ENCODE assay signal across 12 mouse cellular contexts in genomic region chr7:30678263-30678975, GRCm38 (mm10). TPM values are rescaled to one million over a fixed set of nuclear protein-coding genes. Genes with fewer than 3 reads are reported as not detected.
DNase-seq lines count a peak whose midpoint lies in the region; ATAC-seq and TF ChIP-seq lines count a peak whose summit lies in the region.
"Had no signal": no experiment of that assay in that cellular context is flagged by ENCODE, and none has a peak within 500 bp of the region (broad histone marks: within the 10 kb centered on the region; RNA-seq: fewer than 3 reads in every experiment).

No protein-coding gene starts in this region.

- no peak for ATAC-seq in intestine, postnatal 0 days
- no peak for ATAC-seq in intestine, embryonic 16.5 days
- ATAC-seq in erythroid progenitor cell, adult 5-6 weeks (replicated peaks; ENCODE audit: low FRiP score, poor library complexity, severe bottlenecking), result no peak

- H3K4me1 ChIP-seq in intestine, postnatal 0 days (replicated peaks; ENCODE audit: control insufficient read depth, insufficient read depth, low read length), result no peaks in the 10 kb centered on the region
- H3K4me1 ChIP-seq in intestine, embryonic 16.5 days (ENCODE audit: control insufficient read depth, insufficient read depth, low read length), result no peaks in the 10 kb centered on the region
- H3K4me1 ChIP-seq: stomach, embryonic 15.5 days had no signal

- WGBS in intestine, postnatal 0 days, result 65% methylated on average over 5 of the region's 5 CpGs
- 62% methylated on average over 5 of the region's 5 CpGs for WGBS in intestine, embryonic 16.5 days

- TF ChIP-seq CTCF in intestine, postnatal 0 days (IDR thresholded peaks at IDR 0.05; ENCODE audit: low read depth), result peak; percentile 45

- H3K27ac ChIP-seq in intestine, postnatal 0 days (ENCODE audit: low read depth, low read length), result no peak overlapping the region
- no peak overlapping the region for H3K27ac ChIP-seq in intestine, embryonic 16.5 days (ENCODE audit: low read length)
- H3K27ac ChIP-seq: stomach, embryonic 15.5 days had no signal

- H3K9me3 ChIP-seq in intestine, postnatal 0 days (ENCODE audit: control insufficient read depth), result no peaks in the 10 kb centered on the region
- no peaks in the 10 kb centered on the region for H3K9me3 ChIP-seq in intestine, embryonic 16.5 days (ENCODE audit: control insufficient read depth, low read length)
- H3K9me3 ChIP-seq: stomach, embryonic 15.5 days had no signal

- no peaks in the 10 kb centered on the region for H3K27me3 ChIP-seq in intestine, postnatal 0 days (replicated peaks; ENCODE audit: control insufficient read depth, insufficient read depth, low read length)
- H3K27me3 ChIP-seq in intestine, embryonic 16.5 days (replicated peaks; ENCODE audit: control insufficient read depth, insufficient read depth, low read length), result no peaks in the 10 kb centered on the region
- H3K27me3 ChIP-seq: stomach, embryonic 15.5 days had no signal

- no peak overlapping the region for H3K9ac ChIP-seq in intestine, postnatal 0 days (ENCODE audit: low read depth, low read length)
- no peak overlapping the region for H3K9ac ChIP-seq in intestine, embryonic 16.5 days (ENCODE audit: low read depth, low read length)
- H3K9ac ChIP-seq: stomach, embryonic 15.5 days had no signal

- peak; percentile 35 to 54 for DNase-seq in right cerebral cortex, postnatal 10 days (ENCODE audit: low spot score in 2 of 2)
- DNase-seq in right cerebral cortex, postnatal 25 days, result no peak
- DNase-seq in adrenal gland, adult 8-10 months, result peak; percentile 70
- peak; percentile 88 for DNase-seq in heart, postnatal 4 days
- DNase-seq in thymus, postnatal 25 days, result no peak
- DNase-seq: kidney, adult 8-10 months had no signal

- H3K36me3 ChIP-seq in intestine, postnatal 0 days (ENCODE audit: control insufficient read depth, insufficient read depth), result no peaks in the 10 kb centered on the region
- H3K36me3 ChIP-seq in intestine, embryonic 16.5 days (ENCODE audit: control insufficient read depth, insufficient read depth, low read length), result no peaks in the 10 kb centered on the region
- H3K36me3 ChIP-seq: stomach, embryonic 15.5 days had no signal

- H3K4me3 ChIP-seq in intestine, postnatal 0 days (ENCODE audit: low read depth, low read length), result no peak overlapping the region
- H3K4me3 ChIP-seq in intestine, embryonic 16.5 days (ENCODE audit: low read length), result no peak overlapping the region
- H3K4me3 ChIP-seq: stomach, embryonic 15.5 days had no signal

- no peak overlapping the region for H3K4me2 ChIP-seq in intestine, postnatal 0 days (replicated peaks; ENCODE audit: low read depth)
- H3K4me2 ChIP-seq in intestine, embryonic 16.5 days (ENCODE audit: low read depth, low read length), result no peak overlapping the region
- H3K4me2 ChIP-seq: stomach, embryonic 15.5 days had no signal

RNA-seq across cellular contexts. Expression of gene Pmis2, which starts 7.0 kb away (rescaled TPM):
- not detected in 2 replicates for polyA plus RNA-seq in intestine, postnatal 0 days (2015; fragmentation: Nextera tagmentation; extraction: Ambion mirVana)
- polyA plus RNA-seq in intestine, embryonic 16.5 days (2015; fragmentation: Nextera tagmentation; extraction: Ambion mirVana), result not detected in 2 replicates
- under 1 TPM in 1 of 4 experiments, not detected in 3; 0.75 TPM for total RNA-seq in adrenal gland, adult 8-10 months (2022)
- total RNA-seq in heart, postnatal 4 days (2021), result not detected
- total RNA-seq in erythroid progenitor cell, adult 5-6 weeks (2015; ENCODE audit: low replicate concordance), result not detected in 2 replicates
- total RNA-seq in erythroid progenitor cell, adult 5-6 weeks (2017; ENCODE audit: low replicate concordance), result not detected in 2 replicates
- total RNA-seq: liver, adult 2 months had no signal
- polyA plus RNA-seq: liver, adult 2 months; neural tube, embryonic 11.5 days; stomach, embryonic 15.5 days had no signal

RNA-seq across cellular contexts. Expression of gene Haus5, which starts 13.6 kb away (rescaled TPM):
- 38.3 and 38.7 TPM in 2 replicates for polyA plus RNA-seq in intestine, postnatal 0 days (2015; fragmentation: Nextera tagmentation; extraction: Ambion mirVana)
- 33.7 and 39.4 TPM in 2 replicates for polyA plus RNA-seq in intestine, embryonic 16.5 days (2015; fragmentation: Nextera tagmentation; extraction: Ambion mirVana)
- total RNA-seq in adrenal gland, adult 8-10 months (2022), result 10 to 100 TPM in 3 of 4 experiments, 1 to 10 TPM in 1; 7.7 to 17.6 (median 12.1) TPM
- 10 to 100 TPM; 13.1 to 16.6 TPM for total RNA-seq in heart, postnatal 4 days (2021)
- 49.9 and 51.5 TPM in 2 replicates for total RNA-seq in erythroid progenitor cell, adult 5-6 weeks (2015; ENCODE audit: low replicate concordance)
- 45.6 and 50.1 TPM in 2 replicates for total RNA-seq in erythroid progenitor cell, adult 5-6 weeks (2017; ENCODE audit: low replicate concordance)

RNA-seq across cellular contexts. Expression of gene 2200002J24Rik, which starts 20.3 kb away (rescaled TPM):
- polyA plus RNA-seq in intestine, postnatal 0 days (2015; fragmentation: Nextera tagmentation; extraction: Ambion mirVana), result 4.6 and 6.0 TPM in 2 replicates
- polyA plus RNA-seq in intestine, embryonic 16.5 days (2015; fragmentation: Nextera tagmentation; extraction: Ambion mirVana), result 4.7 and 4.8 TPM in 2 replicates
- total RNA-seq in adrenal gland, adult 8-10 months (2022), result 10 to 100 TPM in 1 of 4 experiments, 1 to 10 TPM in 3; 2.5 to 12.3 (median 5.8) TPM
- total RNA-seq in heart, postnatal 4 days (2021), result not detected
- not detected in 2 replicates for total RNA-seq in erythroid progenitor cell, adult 5-6 weeks (2015; ENCODE audit: low replicate concordance)
- not detected in 2 replicates for total RNA-seq in erythroid progenitor cell, adult 5-6 weeks (2017; ENCODE audit: low replicate concordance)
- total RNA-seq: liver, adult 2 months had no signal
- polyA plus RNA-seq: liver, adult 2 months had no signal

RNA-seq across cellular contexts. Expression of gene Rbm42, which starts 28.3 kb away (rescaled TPM):
- 87.8 and 88.9 TPM in 2 replicates for polyA plus RNA-seq in intestine, postnatal 0 days (2015; fragmentation: Nextera tagmentation; extraction: Ambion mirVana)
- 93.8 and 95.7 TPM in 2 replicates for polyA plus RNA-seq in intestine, embryonic 16.5 days (2015; fragmentation: Nextera tagmentation; extraction: Ambion mirVana)
- 10 to 100 TPM; 76.5 to 93.6 (median 85.1) TPM for total RNA-seq in adrenal gland, adult 8-10 months (2022)
- 10 to 100 TPM; 58.8 to 62.2 TPM for total RNA-seq in heart, postnatal 4 days (2021)
- 35.0 and 44.9 TPM in 2 replicates for total RNA-seq in erythroid progenitor cell, adult 5-6 weeks (2015; ENCODE audit: low replicate concordance)
- total RNA-seq in erythroid progenitor cell, adult 5-6 weeks (2017; ENCODE audit: low replicate concordance), result 11.4 and 26.3 TPM in 2 replicates

RNA-seq across cellular contexts. Expression of gene Atp4a, which starts 33.6 kb away (rescaled TPM):
- polyA plus RNA-seq in intestine, postnatal 0 days (2015; fragmentation: Nextera tagmentation; extraction: Ambion mirVana), result 0.35 and 0.80 TPM in 2 replicates
- 1.6 and 2.5 TPM in 2 replicates for polyA plus RNA-seq in intestine, embryonic 16.5 days (2015; fragmentation: Nextera tagmentation; extraction: Ambion mirVana)
- total RNA-seq in adrenal gland, adult 8-10 months (2022), result 10 to 100 TPM in 2 of 4 experiments, 1 to 10 TPM in 2; 2.9 to 15.5 (median 9.4) TPM
- total RNA-seq in heart, postnatal 4 days (2021), result under 1 TPM; 0.14 to 0.74 TPM
- 4.0 TPM in 1 of 2 replicates, not detected in the other for total RNA-seq in erythroid progenitor cell, adult 5-6 weeks (2015; ENCODE audit: low replicate concordance)
- total RNA-seq in erythroid progenitor cell, adult 5-6 weeks (2017; ENCODE audit: low replicate concordance), result not detected in 2 replicates

Comparison
In these comparisons a context has a peak if more than half of its experiments do, and no peak if none do; other contexts are left out.
1. DNase-seq: peak in right cerebral cortex, postnatal 10 days (2 of 2), adrenal gland, adult 8-10 months (single experiment) and heart, postnatal 4 days (single experiment); none in right cerebral cortex, postnatal 25 days (single experiment) and thymus, postnatal 25 days (single experiment).